Mouse (Mus musculus) heart, postnatal 0 days (tissue): ENCODE results near the gene Fbxo5.

Experiments
- CTCF ChIP-seq: IDR thresholded peaks from 2 replicates; pipeline ENCODE4 v1.5.1; 2016; ENCODE audit warnings: antibody characterized with exemption, control low read depth, low read depth
- EP300 ChIP-seq: IDR thresholded peaks from 2 replicates; pipeline ENCODE4 v1.6.1; 2016; ENCODE audit warnings: antibody characterized with exemption, low read depth

DNA sequence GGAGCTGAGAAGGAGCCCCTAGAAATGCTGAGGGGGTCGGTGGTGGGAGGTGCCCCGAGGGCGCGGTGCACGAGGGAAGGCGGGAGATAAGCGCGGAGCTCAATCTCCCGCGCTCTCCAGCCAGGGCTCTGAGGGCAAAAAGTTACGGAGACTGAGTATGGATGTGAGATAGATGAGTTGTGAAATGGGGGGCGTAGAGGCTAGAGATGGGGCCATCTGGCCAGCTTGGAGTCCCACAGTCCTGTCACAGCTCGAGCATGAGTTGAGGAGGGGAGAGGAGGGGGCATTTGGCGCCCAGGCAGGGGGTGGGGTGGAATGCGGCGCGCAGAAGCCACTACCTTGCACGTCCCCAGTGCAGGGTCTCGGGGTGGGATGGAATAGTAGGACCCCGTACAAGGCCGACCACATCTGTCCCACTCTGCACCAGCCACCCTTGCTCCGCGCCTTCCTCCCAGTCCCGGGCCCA is 676 bp downstream of the Fbxo5 start:
- TF ChIP-seq CTCF = no peak
- TF ChIP-seq EP300 = no peak
